Mouse (Mus musculus) forebrain, embryonic 14.5 days (tissue): ENCODE measurements at regions not wholly inside any gene's neighbourhood (a gene's known extent, or its start where the extent isn't known, plus 50 kb on each side); places are given as distances from the start of the nearest gene placed in this dataset.

Experiments used
- ATAC-seq: fragments of 200-750 bp; cut with Nextera tagmentation; 2 replicates; pipeline ENCODE4 v1.8.0; 2017; ENCODE audit warnings: mild to moderate bottlenecking, moderate library complexity
- DNase-seq: peaks from one replicate; pipeline ENCODE4 v3.0.0-alpha.2; 2015; ENCODE audit warnings: low spot score
- H3K27ac ChIP-seq: fragments of 300-500 bp; sonication (generic); 2 replicates; pipeline ENCODE4 v1.5.1; 2014; ENCODE audit warnings: low read depth, mild to moderate bottlenecking, control low read depth, low read length, moderate library complexity
- H3K27me3 ChIP-seq: fragments of 300-500 bp; sonication (generic); replicated peaks from 2 replicates; pipeline ENCODE4 v1.6.1; 2014; ENCODE audit warnings: low read length, control low read depth, mixed read lengths; ENCODE audit not compliant: control insufficient read depth, insufficient read depth
- H3K36me3 ChIP-seq: fragments of 300-500 bp; sonication (generic); 2 replicates; pipeline ENCODE4 v1.6.1; 2014; ENCODE audit warnings: low read length, control low read depth; ENCODE audit not compliant: control insufficient read depth, insufficient read depth
- H3K4me1 ChIP-seq: fragments of 300-500 bp; sonication (generic); 2 replicates; pipeline ENCODE4 v1.6.1; 2014; ENCODE audit warnings: antibody characterized with exemption, low read length, control low read depth; ENCODE audit not compliant: control insufficient read depth, insufficient read depth
- H3K4me2 ChIP-seq: fragments of 300-500 bp; sonication (generic); 2 replicates; pipeline ENCODE4 v1.6.1; 2014; ENCODE audit warnings: mild to moderate bottlenecking, control low read depth, low read length
- H3K4me3 ChIP-seq: fragments of 300-500 bp; sonication (generic); 2 replicates; pipeline ENCODE4 v1.5.1; 2014; ENCODE audit warnings: low read depth, low read length, control low read depth
- H3K9ac ChIP-seq: fragments of 300-500 bp; sonication (generic); 2 replicates; pipeline ENCODE4 v1.6.1; 2014; ENCODE audit warnings: mild to moderate bottlenecking, low read length, control low read depth, moderate library complexity
- H3K9me3 ChIP-seq: fragments of 300-500 bp; sonication (generic); replicated peaks from 2 replicates; pipeline ENCODE4 v1.6.1; 2016; ENCODE audit warnings: low read length, control low read depth, mixed read lengths; ENCODE audit not compliant: control insufficient read depth
- WGBS: fragments of 180-500 bp; shearing (Covaris S2); extraction: QIAGEN DNeasy Blood & Tissue Kit; methylation state at CpG from one replicate; pipeline ENCODE4 v1.1.7; 2014; 5-methylcytosine and 5-hydroxymethylcytosine counted together

- H3K9ac ChIP-seq: no peak overlapping the region
- H3K36me3 ChIP-seq: no peaks in the 10 kb centered on the region
- H3K9me3 ChIP-seq: no peaks in the 10 kb centered on the region
- H3K4me2 ChIP-seq: no peak overlapping the region
- 89% methylated on average over 1 of the region's 1 CpGs for WGBS
- H3K4me1 ChIP-seq: no peaks in the 10 kb centered on the region
- no peaks in the 10 kb centered on the region for H3K27me3 ChIP-seq
- no peak overlapping the region for H3K4me3 ChIP-seq
- no peak overlapping the region for H3K27ac ChIP-seq
- DNase-seq: no peak
- ATAC-seq: no peak
These were observed 907.7 kb downstream of the Diaph3 start for GRCm38 (mm10) chr14:86233305-86233704.

GRCm38 (mm10) chr14:86230609-86231008 lies 910.4 kb downstream of the Diaph3 start:
- ATAC-seq: no peak
- WGBS: 84% methylated on average over 1 of the region's 1 CpGs
- H3K36me3 ChIP-seq: no peaks in the 10 kb centered on the region
- no peak overlapping the region for H3K4me3 ChIP-seq
- H3K4me2 ChIP-seq: no peak overlapping the region
- no peaks in the 10 kb centered on the region for H3K4me1 ChIP-seq
- H3K9ac ChIP-seq: no peak overlapping the region
- DNase-seq: no peak
- H3K9me3 ChIP-seq: no peaks in the 10 kb centered on the region
- no peak overlapping the region for H3K27ac ChIP-seq
- no peaks in the 10 kb centered on the region for H3K27me3 ChIP-seq

- Histone ChIP-seq H3K4me1 (no peaks in the 10 kb centered on the region), H3K27me3 (no peaks in the 10 kb centered on the region), H3K4me3 (no peak overlapping the region), H3K9ac (no peak overlapping the region), H3K9me3 (no peaks in the 10 kb centered on the region), H3K36me3 (no peaks in the 10 kb centered on the region), H3K4me2 (no peak overlapping the region), H3K27ac (no peak overlapping the region)
- no peak for ATAC-seq
- DNase-seq: no peak
- WGBS: 88% methylated on average over 2 of the region's 2 CpGs
These were observed 911.3 kb downstream of the Diaph3 start for GRCm38 (mm10) chr14:86229755-86230154.

- Histone ChIP-seq H3K36me3 (no peaks in the 10 kb centered on the region), H3K27me3 (no peaks in the 10 kb centered on the region), H3K9me3 (no peaks in the 10 kb centered on the region), H3K4me1 (no peaks in the 10 kb centered on the region), H3K27ac (no peak overlapping the region), H3K9ac (no peak overlapping the region), H3K4me2 (no peak overlapping the region), H3K4me3 (no peak overlapping the region)
- 85% methylated on average over 9 of the region's 9 CpGs for WGBS
- DNase-seq (no peak), ATAC-seq (no peak)
These were observed 925.3 kb downstream of the Diaph3 start for GRCm38 (mm10) chr14:86215711-86216110.

- WGBS: 72% methylated on average over 3 of the region's 3 CpGs
- no peak overlapping the region for H3K4me2 ChIP-seq
- H3K27me3 ChIP-seq: no peaks in the 10 kb centered on the region
- H3K27ac ChIP-seq: no peak overlapping the region
- no peaks in the 10 kb centered on the region for H3K9me3 ChIP-seq
- no peaks in the 10 kb centered on the region for H3K36me3 ChIP-seq
- DNase-seq (peak; percentile 39), ATAC-seq (peak; percentile 40; the same call in 1 of the 2 replicates)
- no peaks in the 10 kb centered on the region for H3K4me1 ChIP-seq
- H3K4me3 ChIP-seq: no peak overlapping the region
- H3K9ac ChIP-seq: no peak overlapping the region
These were observed 929.4 kb downstream of the Diaph3 start for GRCm38 (mm10) chr14:86211654-86212053.

GRCm38 (mm10) chr14:86204582-86204981 lies 936.5 kb downstream of the Diaph3 start:
- H3K36me3 ChIP-seq: no peaks in the 10 kb centered on the region
- DNase-seq: no peak
- H3K4me3 ChIP-seq: no peak overlapping the region
- no peaks in the 10 kb centered on the region for H3K27me3 ChIP-seq
- no peak overlapping the region for H3K9ac ChIP-seq
- no peak for ATAC-seq
- H3K4me1 ChIP-seq: no peaks in the 10 kb centered on the region
- no peak overlapping the region for H3K27ac ChIP-seq
- H3K4me2 ChIP-seq: no peak overlapping the region
- no peaks in the 10 kb centered on the region for H3K9me3 ChIP-seq
- WGBS: 88% methylated on average over 6 of the region's 7 CpGs

GRCm38 (mm10) chr14:86197864-86198263 lies 943.2 kb downstream of the Diaph3 start:
- Histone ChIP-seq H3K4me1 (no peaks in the 10 kb centered on the region), H3K27me3 (no peaks in the 10 kb centered on the region), H3K27ac (no peak overlapping the region), H3K4me2 (no peak overlapping the region), H3K9ac (no peak overlapping the region), H3K36me3 (no peaks in the 10 kb centered on the region), H3K9me3 (no peaks in the 10 kb centered on the region), H3K4me3 (no peak overlapping the region)
- DNase-seq (no peak), ATAC-seq (no peak)
- WGBS: 88% methylated on average over 4 of the region's 4 CpGs

- WGBS: 91% methylated on average over 4 of the region's 4 CpGs
These were observed 956.2 kb downstream of the Diaph3 start for GRCm38 (mm10) chr14:86184663-86185381.

GRCm38 (mm10) chr14:86178517-86178916 lies 962.5 kb downstream of the Diaph3 start:
- no peak overlapping the region for H3K4me3 ChIP-seq
- H3K9ac ChIP-seq: no peak overlapping the region
- DNase-seq (no peak), ATAC-seq (no peak)
- H3K4me1 ChIP-seq: no peaks in the 10 kb centered on the region
- H3K27me3 ChIP-seq: no peaks in the 10 kb centered on the region
- 84% methylated on average over 4 of the region's 4 CpGs for WGBS
- no peaks in the 10 kb centered on the region for H3K36me3 ChIP-seq
- H3K4me2 ChIP-seq: no peak overlapping the region
- H3K27ac ChIP-seq: no peak overlapping the region
- H3K9me3 ChIP-seq: no peaks in the 10 kb centered on the region

More at GRCm38 (mm10) chr14:86184663-86185381, 956.2 kb downstream of the Diaph3 start:
- no peaks in the 10 kb centered on the region for H3K9me3 ChIP-seq
- H3K27me3 ChIP-seq: no peaks in the 10 kb centered on the region
- DNase-seq: no peak
- H3K9ac ChIP-seq: no peak overlapping the region
- no peak overlapping the region for H3K27ac ChIP-seq
- no peaks in the 10 kb centered on the region for H3K4me1 ChIP-seq
- H3K4me2 ChIP-seq: no peak overlapping the region
- no peak for ATAC-seq
- no peaks in the 10 kb centered on the region for H3K36me3 ChIP-seq
- no peak overlapping the region for H3K4me3 ChIP-seq
